In genomic region chr11:31362856-31363255, GRCm38 (mm10) we compare ENCODE assay signal across 14 mouse cellular contexts. TPM values are rescaled to one million over a fixed set of nuclear protein-coding genes. Genes with fewer than 3 reads are reported as not detected.
"Had no signal": no experiment of that assay in that cellular context is flagged by ENCODE, and none has a peak within 500 bp of the region (broad histone marks: within the 10 kb centered on the region; RNA-seq: fewer than 3 reads in every experiment).

No protein-coding gene starts in this region.

- H3K9me3 ChIP-seq: limb, embryonic 12.5 days; megakaryocyte, embryonic 14.5 days; midbrain, embryonic 15.5 days; neural tube, embryonic 12.5 days had no signal

- H3K27ac ChIP-seq: layer of hippocampus, adult 2 months; limb, embryonic 12.5 days; liver, embryonic 14.5 days; macrophage; midbrain, embryonic 15.5 days; neural tube, embryonic 12.5 days had no signal

- ATAC-seq: midbrain, embryonic 15.5 days had no signal

- H3K27me3 ChIP-seq: megakaryocyte, embryonic 14.5 days had no signal

- H3K4me3 ChIP-seq: layer of hippocampus, adult 2 months; limb, embryonic 12.5 days; midbrain, embryonic 15.5 days; neural tube, embryonic 12.5 days had no signal

- H3K4me1 ChIP-seq: limb, embryonic 12.5 days; midbrain, embryonic 15.5 days; neural tube, embryonic 12.5 days had no signal

- H3K36me3 ChIP-seq: limb, embryonic 12.5 days; midbrain, embryonic 15.5 days; neural tube, embryonic 12.5 days had no signal

- DNase-seq: kidney, postnatal 4 days; liver; lung, adult 2 months; thymus, postnatal 36 days had no signal

- H3K4me2 ChIP-seq: limb, embryonic 12.5 days; midbrain, embryonic 11.5 days; midbrain, embryonic 15.5 days; neural tube, embryonic 12.5 days had no signal

- H3K9ac ChIP-seq: limb, embryonic 12.5 days; liver, embryonic 14.5 days; midbrain, embryonic 15.5 days; neural tube, embryonic 12.5 days had no signal

RNA-seq across cellular contexts. Expression of gene Stc2, which starts 7.0 kb away (rescaled TPM):
- total RNA-seq: monocyte, adult 5-6 weeks; neutrophil, adult 5-6 weeks had no signal
- polyA plus RNA-seq: macrophage had no signal
